Mouse (Mus musculus) G1E (cell line): ENCODE data around the gene Arl2.

ENCODE experiments used
- CTCF ChIP-seq: IDR thresholded peaks from 2 replicates; pipeline ENCODE4 v1.5.1; 2012; ENCODE audit warnings: low read depth, low read length, inconsistent platforms, mixed read lengths
- GATA1 ChIP-seq: IDR thresholded peaks from 2 replicates; pipeline ENCODE4 v1.6.1; 2012; ENCODE audit warnings: borderline replicate concordance, low read length, inconsistent platforms, mixed read lengths
- TAL1 ChIP-seq: conservative IDR thresholded peaks from 2 replicates; pipeline ENCODE4 v1.6.1; 2012; ENCODE audit warnings: low read depth, low read length, inconsistent platforms, mixed read lengths

GRCm38 (mm10) chr19:6104476-6104875, 36.9 kb downstream of the Arl2 start:
- TF ChIP-seq CTCF (no peak), GATA1 (no peak), TAL1 (no peak; the same call in 1 of the 2 replicates)
